In the genomic region with DNA sequence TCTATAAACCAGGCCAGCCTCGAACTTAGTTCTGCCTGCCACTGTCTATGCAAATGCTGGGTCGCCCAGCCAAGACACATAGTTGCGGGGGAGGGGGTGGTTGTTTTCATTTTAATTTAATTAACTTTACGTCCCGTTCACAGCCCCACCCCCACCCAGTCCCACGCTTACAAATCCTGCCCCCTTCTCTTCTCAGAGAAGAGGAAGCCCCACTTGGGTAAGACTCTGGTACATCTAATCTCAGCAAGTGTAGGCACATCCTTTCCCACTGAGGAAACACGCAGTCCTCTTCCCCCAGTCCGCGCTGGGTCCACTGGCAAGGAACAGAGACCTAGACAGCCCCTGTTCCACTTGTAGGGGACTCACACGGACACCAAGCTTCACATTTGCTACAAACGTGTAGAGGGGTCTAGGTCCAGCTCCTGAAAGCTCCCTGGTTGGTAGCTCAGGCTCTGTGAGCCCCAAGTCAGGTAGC, we compare ENCODE assay signal across 7 mouse cellular contexts. TPM values are rescaled to one million over a fixed set of nuclear protein-coding genes. Genes with fewer than 3 reads are reported as not detected.
DNase-seq lines count a peak whose midpoint lies in the region; ATAC-seq and TF ChIP-seq lines count a peak whose summit lies in the region.

No protein-coding gene starts in this region.

- H3K27me3 ChIP-seq in neural tube, embryonic 11.5 days (ENCODE audit: control insufficient read depth, insufficient read depth, low read length), result no peaks in the 10 kb centered on the region
- no peaks in the 10 kb centered on the region for H3K27me3 ChIP-seq in liver, embryonic 12.5 days (replicated peaks)
- H3K27me3 ChIP-seq in neural tube, embryonic 14.5 days (ENCODE audit: control insufficient read depth, insufficient read depth, low read length), result no peaks in the 10 kb centered on the region

- peak overlapping the region; percentile 92 for H3K4me2 ChIP-seq in neural tube, embryonic 11.5 days (ENCODE audit: low read depth)
- H3K4me2 ChIP-seq in liver, embryonic 12.5 days, result peak overlapping the region; percentile 95
- H3K4me2 ChIP-seq in neural tube, embryonic 14.5 days (ENCODE audit: low read depth, low read length), result peak overlapping the region; percentile 95

- no peak for TF ChIP-seq POLR2A in cortical plate, adult 2 months (IDR thresholded peaks at IDR 0.05; ENCODE audit: extremely low read depth, insufficient read depth, low read length)

- peak overlapping the region; percentile 90 for H3K27ac ChIP-seq in neural tube, embryonic 11.5 days (ENCODE audit: low read depth, low read length)
- peak overlapping the region; percentile 73 for H3K27ac ChIP-seq in cortical plate, adult 2 months (ENCODE audit: insufficient read depth, low read length)
- peak overlapping the region; percentile 83 for H3K27ac ChIP-seq in liver, embryonic 12.5 days
- peak overlapping the region; percentile 90 for H3K27ac ChIP-seq in neural tube, embryonic 14.5 days (ENCODE audit: low read depth, low read length)

- no peak for DNase-seq in neural tube, embryonic 11.5 days (ENCODE audit: low spot score)
- no peak for DNase-seq in neural tube, embryonic 10.5 days (ENCODE audit: extremely low spot score, low spot score)
- DNase-seq in adrenal gland, adult 18-20 months (ENCODE audit: low spot score in 2 of 2), result no peak

- no peaks in the 10 kb centered on the region for H3K9me3 ChIP-seq in neural tube, embryonic 11.5 days (ENCODE audit: control insufficient read depth, low read length)
- H3K9me3 ChIP-seq in liver, embryonic 12.5 days (replicated peaks), result no peaks in the 10 kb centered on the region
- no peaks in the 10 kb centered on the region for H3K9me3 ChIP-seq in neural tube, embryonic 14.5 days (ENCODE audit: control insufficient read depth, low read length)

- H3K36me3 ChIP-seq in neural tube, embryonic 11.5 days (ENCODE audit: control insufficient read depth, insufficient read depth, low read length), result peaks cover 6% of the 10 kb centered on the region; the same call in 1 of the 2 replicates
- peaks cover 27% of the 10 kb centered on the region for H3K36me3 ChIP-seq in liver, embryonic 12.5 days
- no peaks in the 10 kb centered on the region for H3K36me3 ChIP-seq in neural tube, embryonic 14.5 days (ENCODE audit: control insufficient read depth, insufficient read depth, low read length)

- WGBS in neural tube, embryonic 11.5 days, result 3% methylated on average over 11 of the region's 11 CpGs
- WGBS in liver, embryonic 12.5 days (ENCODE audit: insufficient replicate concordance), result 6% methylated on average over 11 of the region's 11 CpGs
- WGBS in neural tube, embryonic 14.5 days, result 8% methylated on average over 11 of the region's 11 CpGs

- peak overlapping the region; percentile 82 for H3K4me3 ChIP-seq in neural tube, embryonic 11.5 days (ENCODE audit: low read depth, low read length)
- H3K4me3 ChIP-seq in cortical plate, adult 2 months (ENCODE audit: insufficient read depth, low read length), result peak overlapping the region; percentile 100
- peak overlapping the region; percentile 83 for H3K4me3 ChIP-seq in liver, embryonic 12.5 days
- peak overlapping the region; percentile 77 for H3K4me3 ChIP-seq in neural tube, embryonic 14.5 days (ENCODE audit: low read depth, low read length)

- ATAC-seq in neural tube, embryonic 11.5 days (ENCODE audit: insufficient read depth, low FRiP score, low TSS enrichment), result peak; percentile 28
- ATAC-seq in hematopoietic stem cell, adult 5-6 weeks (replicated peaks in 1 of 2; ENCODE audit: insufficient read depth in 1 of 2, low FRiP score in 2 of 2, low TSS enrichment in 1 of 2, low read depth in 1 of 2, poor library complexity in 2 of 2, severe bottlenecking in 2 of 2), result peak; percentile 22 to 24; a peak in 3 of 4 replicates
- ATAC-seq in liver, embryonic 12.5 days, result peak; percentile 33
- peak; percentile 55 for ATAC-seq in neural tube, embryonic 14.5 days (ENCODE audit: low read depth)

- H3K4me1 ChIP-seq in neural tube, embryonic 11.5 days (ENCODE audit: control insufficient read depth, insufficient read depth, low read length), result peaks cover 9% of the 10 kb centered on the region
- peaks cover 3% of the 10 kb centered on the region for H3K4me1 ChIP-seq in cortical plate, adult 2 months (ENCODE audit: control insufficient read depth, insufficient read depth, low read length)
- peaks cover 25% of the 10 kb centered on the region for H3K4me1 ChIP-seq in liver, embryonic 12.5 days
- H3K4me1 ChIP-seq in neural tube, embryonic 14.5 days (ENCODE audit: control insufficient read depth, insufficient read depth, low read length), result peaks cover 14% of the 10 kb centered on the region

- no peak for TF ChIP-seq CTCF in cortical plate, adult 2 months (IDR thresholded peaks at IDR 0.05; ENCODE audit: extremely low read depth, insufficient read depth, low read length)

- H3K9ac ChIP-seq in neural tube, embryonic 11.5 days (ENCODE audit: low read length), result peak overlapping the region; percentile 85
- H3K9ac ChIP-seq in liver, embryonic 12.5 days, result peak overlapping the region; percentile 78
- H3K9ac ChIP-seq in neural tube, embryonic 14.5 days (replicated peaks; ENCODE audit: low read depth, low read length), result peak overlapping the region; percentile 71

RNA-seq across cellular contexts. Expression of a gene that starts 0.5 kb away (rescaled TPM):
- 321 and 343 TPM in 2 replicates for polyA plus RNA-seq in neural tube, embryonic 11.5 days (2014; fragmentation: Nextera tagmentation; extraction: Ambion mirVana)
- 54.7 and 61.6 TPM in 2 replicates for polyA plus RNA-seq in cortical plate, adult 2 months (2012; rRNA removed)
- total RNA-seq in hematopoietic stem cell, adult 5-6 weeks (2017), result 93.2 and 104 TPM in 2 replicates
- 74.1 and 79.9 TPM in 2 replicates for polyA plus RNA-seq in liver, embryonic 12.5 days (2016; fragmentation: Nextera tagmentation; extraction: Ambion mirVana)
- polyA plus RNA-seq in neural tube, embryonic 14.5 days (2014; fragmentation: Nextera tagmentation; extraction: Ambion mirVana), result 157 and 206 TPM in 2 replicates
- 10 to 100 TPM; 19.8 to 25.3 TPM for total RNA-seq in adrenal gland, adult 18-20 months (2021)

RNA-seq across cellular contexts. Expression of a gene that starts 6.1 kb away (rescaled TPM):
- polyA plus RNA-seq in neural tube, embryonic 11.5 days (2014; fragmentation: Nextera tagmentation; extraction: Ambion mirVana), result 33.2 and 40.1 TPM in 2 replicates
- polyA plus RNA-seq in cortical plate, adult 2 months (2012; rRNA removed), result 32.5 and 33.3 TPM in 2 replicates
- 39.7 and 79.5 TPM in 2 replicates for total RNA-seq in hematopoietic stem cell, adult 5-6 weeks (2017)
- 55.1 and 58.8 TPM in 2 replicates for polyA plus RNA-seq in liver, embryonic 12.5 days (2016; fragmentation: Nextera tagmentation; extraction: Ambion mirVana)
- 32.8 and 44.8 TPM in 2 replicates for polyA plus RNA-seq in neural tube, embryonic 14.5 days (2014; fragmentation: Nextera tagmentation; extraction: Ambion mirVana)
- total RNA-seq in adrenal gland, adult 18-20 months (2021), result 10 to 100 TPM; 21.1 to 21.9 TPM
